Mouse (Mus musculus) brain, embryonic 14.5 days (tissue): ENCODE data around the gene Alg9.
A peak's percentile ranks its signal among the peaks of the same experiment; 100 is the strongest.

Experiments
- CTCF ChIP-seq: fragments of 200-500 bp; IDR thresholded peaks from 2 replicates; pipeline ENCODE4 v1.5.1; 2012; ENCODE audit warnings: inconsistent platforms, mild to moderate bottlenecking, moderate library complexity, borderline replicate concordance; ENCODE audit not compliant: insufficient read depth, insufficient read length; ENCODE audit errors: extremely low read depth
- POLR2A ChIP-seq: fragments of 200-500 bp; IDR thresholded peaks from 2 replicates; pipeline ENCODE4 v1.6.1; 2012; ENCODE audit warnings: mild to moderate bottlenecking, inconsistent platforms, borderline replicate concordance; ENCODE audit not compliant: poor library complexity, insufficient read depth, insufficient read length, severe bottlenecking; ENCODE audit errors: extremely low read depth

DNA sequence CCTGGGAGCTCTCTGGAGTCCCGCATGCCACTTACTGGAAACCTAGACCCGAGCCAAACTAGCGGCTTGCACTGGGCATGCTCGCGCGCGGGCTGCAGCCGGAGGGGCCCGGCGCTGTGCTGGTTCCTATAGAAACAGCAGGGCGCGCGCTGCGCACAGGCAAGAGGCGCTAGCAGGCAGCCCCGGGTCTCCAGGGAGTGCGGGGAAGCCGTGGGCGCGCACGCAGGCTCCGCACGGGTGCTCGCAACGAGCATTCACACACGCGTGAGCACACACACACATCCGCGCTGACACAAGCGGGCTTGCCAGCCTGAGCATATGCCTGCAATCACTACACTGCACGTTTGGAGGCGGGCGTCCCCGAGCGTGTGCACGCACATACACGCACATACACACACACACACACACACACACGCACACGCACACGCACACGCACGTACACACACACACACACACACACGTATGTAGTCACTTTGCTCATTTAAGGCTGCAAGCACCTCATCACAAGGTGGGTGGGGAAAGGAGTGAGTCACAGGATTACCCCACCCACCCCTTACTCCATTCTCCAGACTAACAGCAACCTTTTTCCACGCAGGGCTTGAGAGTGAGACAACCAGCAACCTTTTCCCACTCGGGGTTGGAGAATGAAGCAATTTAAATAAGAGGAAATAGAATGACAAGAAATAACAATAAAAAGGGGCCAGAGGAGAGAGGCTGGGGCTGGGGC, 46.7 kb upstream of the Alg9 start:
- 0 out of 2 replicates have a peak, but pooled peaks have one; percentile 26 for TF ChIP-seq POLR2A
- no peak for TF ChIP-seq CTCF
